Mouse (Mus musculus) lung, embryonic 14.5 days (tissue): ENCODE results near the gene Lrp10. TPM values are rescaled to one million over a fixed set of nuclear protein-coding genes. Genes with fewer than 3 reads are reported as not detected.

Experiments used
- ATAC-seq: fragments of 200-750 bp; cut with Nextera tagmentation; 2 replicates; pipeline ENCODE4 v1.8.0; 2017; ENCODE audit warnings: mild to moderate bottlenecking, moderate TSS enrichment, moderate library complexity; ENCODE audit not compliant: insufficient read depth
- DNase-seq: peaks from one replicate; pipeline ENCODE4 v3.0.0-alpha.2; 2015
- H3K27ac ChIP-seq: fragments of 300-500 bp; sonication (generic); 2 replicates; pipeline ENCODE4 v1.5.1; 2014; ENCODE audit warnings: low read depth, mild to moderate bottlenecking, moderate library complexity
- H3K27me3 ChIP-seq: fragments of 300-500 bp; sonication (generic); 2 replicates; pipeline ENCODE4 v1.6.1; 2014; ENCODE audit warnings: low read length, control low read depth; ENCODE audit not compliant: insufficient read depth
- H3K36me3 ChIP-seq: fragments of 300-500 bp; sonication (generic); 2 replicates; pipeline ENCODE4 v1.6.1; 2014; ENCODE audit warnings: control low read depth; ENCODE audit not compliant: insufficient read depth
- H3K4me1 ChIP-seq: fragments of 300-500 bp; sonication (generic); 2 replicates; pipeline ENCODE4 v1.6.1; 2014; ENCODE audit warnings: antibody characterized with exemption, control low read depth; ENCODE audit not compliant: insufficient read depth
- H3K4me2 ChIP-seq: fragments of 300-500 bp; sonication (generic); 2 replicates; pipeline ENCODE4 v1.6.1; 2014; ENCODE audit warnings: mild to moderate bottlenecking
- H3K4me3 ChIP-seq: fragments of 300-500 bp; sonication (generic); 2 replicates; pipeline ENCODE4 v1.5.1; 2014; ENCODE audit warnings: low read depth, low read length
- H3K9ac ChIP-seq: fragments of 300-500 bp; sonication (generic); 2 replicates; pipeline ENCODE4 v1.6.1; 2014
- H3K9me3 ChIP-seq: fragments of 300-500 bp; sonication (generic); 2 replicates; pipeline ENCODE4 v1.6.1; 2016; ENCODE audit warnings: low read depth, low read length, control low read depth
- CTCF ChIP-seq: IDR thresholded peaks from 2 replicates; pipeline ENCODE4 v1.5.1; 2016; ENCODE audit warnings: antibody characterized with exemption, low read depth
- WGBS: fragments of 180-500 bp; shearing (Covaris S2); extraction: QIAGEN DNeasy Blood & Tissue Kit; methylation state at CpG from one replicate; pipeline ENCODE4 v1.1.7; 2014; 5-methylcytosine and 5-hydroxymethylcytosine counted together
- polyA plus RNA-seq: library from polyadenylated mRNA; unstranded; fragments of >200 nt; fragmentation: Nextera tagmentation; extraction: Ambion mirVana; gene quantifications from 2 replicates; pipeline ENCODE4 v1.2.1, GENCODE M21; 2014

Lrp10 gene
- polyA plus RNA-seq, 1 experiment from 2014 or later: 46.2 TPM

DNA sequence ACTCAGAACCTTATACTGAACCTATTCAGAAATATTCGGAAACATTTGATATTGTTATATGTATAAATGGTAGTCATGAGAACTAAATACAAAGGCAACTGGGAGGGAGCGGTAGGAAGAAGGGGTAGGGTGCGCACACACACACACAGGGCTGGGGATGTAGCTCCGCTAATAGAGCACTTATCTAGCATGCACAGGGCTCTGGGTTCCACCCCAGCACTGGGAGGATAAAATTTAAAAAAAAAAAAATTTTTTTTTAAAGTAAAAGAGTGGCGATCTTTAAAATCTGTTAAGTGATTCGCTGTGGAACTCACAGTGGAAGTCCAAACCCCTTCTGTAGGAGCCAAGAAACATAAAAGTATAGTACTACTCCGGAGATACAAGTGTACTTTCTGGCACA lies 22.0 kb downstream of the Lrp10 start:
- H3K36me3 ChIP-seq: no peaks in the 10 kb centered on the region
- H3K9ac ChIP-seq: no peak overlapping the region
- DNase-seq (no peak), ATAC-seq (no peak)
- H3K4me1 ChIP-seq: no peaks in the 10 kb centered on the region
- H3K27ac ChIP-seq: no peak overlapping the region
- H3K27me3 ChIP-seq: no peaks in the 10 kb centered on the region
- no peaks in the 10 kb centered on the region for H3K9me3 ChIP-seq
- 84% methylated on average over 7 of the region's 7 CpGs for WGBS
- no peak overlapping the region for H3K4me3 ChIP-seq
- H3K4me2 ChIP-seq: no peak overlapping the region
- TF ChIP-seq CTCF: no peak

DNA sequence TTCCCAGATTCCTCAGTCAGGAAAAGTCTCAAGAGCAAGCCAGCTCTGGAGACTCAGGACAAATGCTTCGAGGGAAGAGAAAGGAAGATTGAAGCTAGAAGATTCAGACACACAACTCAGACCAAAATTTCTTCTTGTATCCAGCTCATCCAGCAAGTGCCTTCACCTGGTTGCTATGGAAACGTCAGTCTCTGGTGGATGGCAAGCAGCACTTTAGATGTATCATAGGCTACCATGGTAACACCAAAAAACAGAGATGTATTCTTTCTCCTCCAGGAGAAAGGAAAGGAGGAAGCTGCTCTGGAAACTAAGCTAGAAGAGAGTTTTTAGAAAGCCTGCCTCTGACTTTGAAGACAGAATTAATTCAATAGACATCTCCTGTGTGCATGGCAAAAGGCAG lies 23.8 kb downstream of the Lrp10 start:
- Histone ChIP-seq H3K9ac (no peak overlapping the region), H3K4me3 (no peak overlapping the region), H3K27me3 (no peaks in the 10 kb centered on the region), H3K9me3 (no peaks in the 10 kb centered on the region), H3K36me3 (no peaks in the 10 kb centered on the region), H3K27ac (no peak overlapping the region), H3K4me2 (no peak overlapping the region), H3K4me1 (no peaks in the 10 kb centered on the region)
- TF ChIP-seq CTCF: no peak
- WGBS: 58% methylated on average over 2 of the region's 2 CpGs
- no peak for DNase-seq
- ATAC-seq: no peak

DNA sequence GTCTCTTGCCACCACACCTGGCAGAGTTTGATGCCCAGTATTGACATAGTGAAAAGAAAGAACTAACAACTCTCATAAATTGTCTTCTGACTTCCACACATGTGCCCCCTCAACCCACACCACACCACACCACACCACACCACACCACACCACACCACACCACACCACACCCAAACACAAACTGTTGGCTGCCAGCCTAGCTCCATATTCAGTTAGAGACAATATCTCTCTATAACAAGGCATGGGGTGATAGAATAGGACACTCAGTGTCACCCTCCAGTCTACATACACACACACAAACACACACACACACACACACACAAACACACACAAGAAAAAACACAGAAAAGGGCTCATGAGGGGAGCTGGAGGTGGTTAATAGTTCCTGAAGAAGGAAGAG lies 24.4 kb downstream of the Lrp10 start:
- Histone ChIP-seq H3K27ac (no peak overlapping the region), H3K9me3 (no peaks in the 10 kb centered on the region), H3K27me3 (no peaks in the 10 kb centered on the region), H3K9ac (no peak overlapping the region), H3K4me3 (no peak overlapping the region), H3K36me3 (no peaks in the 10 kb centered on the region), H3K4me1 (no peaks in the 10 kb centered on the region), H3K4me2 (no peak overlapping the region)
- TF ChIP-seq CTCF: no peak
- ATAC-seq (no peak), DNase-seq (no peak)

GRCm38 (mm10) chr14:54492345-54493131 lies 28.6 kb downstream of the Lrp10 start:
- H3K27me3 ChIP-seq: no peaks in the 10 kb centered on the region
- H3K27ac ChIP-seq: no peak overlapping the region
- WGBS: 63% methylated on average over 18 of the region's 18 CpGs
- no peak overlapping the region for H3K4me3 ChIP-seq
- no peaks in the 10 kb centered on the region for H3K9me3 ChIP-seq
- no peak overlapping the region for H3K9ac ChIP-seq
- no peak for TF ChIP-seq CTCF
- no peaks in the 10 kb centered on the region for H3K4me1 ChIP-seq
- DNase-seq: peak; percentile 58
- no peak overlapping the region for H3K4me2 ChIP-seq
- no peaks in the 10 kb centered on the region for H3K36me3 ChIP-seq
- ATAC-seq: peak; percentile 85; the same call in 1 of the 2 replicates

DNA sequence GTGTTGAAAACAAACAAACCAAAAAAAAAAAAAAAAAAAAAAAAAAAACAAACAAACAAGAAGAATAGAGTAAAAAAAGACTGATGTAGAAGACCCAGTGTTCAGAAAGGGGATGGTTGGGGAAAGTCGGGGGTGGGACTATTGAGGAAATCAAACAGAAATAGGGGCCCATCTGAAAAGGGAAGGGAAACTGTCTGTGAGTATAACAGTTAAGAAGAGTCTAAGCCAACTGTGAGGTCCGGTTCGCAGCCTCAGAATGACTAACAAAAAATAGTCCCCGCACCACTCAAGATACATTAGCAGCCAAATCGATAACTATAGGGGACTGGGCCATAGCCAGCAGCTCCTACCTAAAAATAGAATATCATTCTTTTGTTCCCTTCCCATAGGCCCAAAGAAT lies 29.3 kb downstream of the Lrp10 start:
- Histone ChIP-seq H3K27ac (no peak overlapping the region), H3K36me3 (no peaks in the 10 kb centered on the region), H3K4me1 (no peaks in the 10 kb centered on the region), H3K9ac (no peak overlapping the region), H3K4me3 (no peak overlapping the region), H3K4me2 (no peak overlapping the region), H3K27me3 (no peaks in the 10 kb centered on the region), H3K9me3 (no peaks in the 10 kb centered on the region)
- no peak for ATAC-seq
- no peak for TF ChIP-seq CTCF
- DNase-seq: no peak
- 85% methylated on average over 5 of the region's 5 CpGs for WGBS

DNA sequence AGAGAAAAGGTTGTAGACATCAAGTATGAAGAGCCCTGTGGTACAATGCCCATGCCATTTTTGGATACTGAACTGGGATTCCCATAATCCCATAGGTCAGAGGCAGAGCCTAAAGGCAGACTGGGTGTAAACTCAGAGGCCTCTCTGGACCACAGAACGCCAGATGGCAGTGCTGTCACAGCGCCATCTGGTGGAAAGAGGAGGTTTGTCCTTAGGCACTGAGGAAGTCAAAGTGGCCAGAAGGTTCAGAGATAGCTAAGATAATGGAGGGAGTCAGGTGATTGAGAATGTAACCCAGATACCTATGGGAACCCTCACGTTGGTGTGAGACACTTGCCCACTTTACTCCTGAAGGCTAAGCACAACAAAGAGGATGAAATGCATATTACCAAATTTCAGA lies 30.3 kb downstream of the Lrp10 start:
- no peak overlapping the region for H3K9ac ChIP-seq
- no peak overlapping the region for H3K4me3 ChIP-seq
- 2% methylated on average over 3 of the region's 3 CpGs for WGBS
- ATAC-seq (peak; percentile 62), DNase-seq (peak; percentile 87)
- no peaks in the 10 kb centered on the region for H3K36me3 ChIP-seq
- no peak overlapping the region for H3K27ac ChIP-seq
- no peaks in the 10 kb centered on the region for H3K4me1 ChIP-seq
- no peak overlapping the region for H3K4me2 ChIP-seq
- H3K9me3 ChIP-seq: no peaks in the 10 kb centered on the region
- TF ChIP-seq CTCF: peak; percentile 87
- H3K27me3 ChIP-seq: no peaks in the 10 kb centered on the region

DNA sequence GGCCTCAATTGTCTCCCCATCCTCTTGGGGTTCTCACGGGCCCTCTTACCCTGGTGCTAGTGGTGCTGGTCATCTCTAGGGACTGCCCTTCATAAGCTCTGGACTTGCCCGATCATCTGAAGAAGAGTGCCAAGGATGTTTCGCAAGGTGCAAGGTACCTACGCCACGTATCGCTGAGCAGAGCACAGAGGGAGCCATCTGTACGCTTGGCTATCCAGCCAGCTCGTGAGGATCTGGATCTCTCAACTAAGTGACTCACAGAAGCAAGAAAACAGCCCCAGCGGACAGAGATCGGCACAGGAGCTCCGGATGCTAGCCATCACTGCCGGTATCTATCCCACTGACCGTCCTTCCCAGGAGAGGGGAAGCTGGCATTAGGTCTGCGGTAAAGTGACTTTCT lies 32.8 kb downstream of the Lrp10 start:
- Histone ChIP-seq H3K9ac (no peak overlapping the region), H3K36me3 (no peaks in the 10 kb centered on the region), H3K4me1 (no peaks in the 10 kb centered on the region), H3K27ac (no peak overlapping the region), H3K4me2 (no peak overlapping the region), H3K4me3 (no peak overlapping the region), H3K27me3 (no peaks in the 10 kb centered on the region), H3K9me3 (peaks cover 4% of the 10 kb centered on the region; the same call in 1 of the 2 replicates)
- DNase-seq: no peak
- no peak for ATAC-seq
- 79% methylated on average over 14 of the region's 14 CpGs for WGBS
- TF ChIP-seq CTCF: no peak
